Mouse (Mus musculus) brain, embryonic 14.5 days (tissue): ENCODE results near the gene Stmn3.

ENCODE experiments used
- CTCF ChIP-seq: fragments of 200-500 bp; IDR thresholded peaks from 2 replicates; pipeline ENCODE4 v1.5.1; 2012; ENCODE audit warnings: inconsistent platforms, mild to moderate bottlenecking, moderate library complexity, borderline replicate concordance; ENCODE audit not compliant: insufficient read depth, insufficient read length; ENCODE audit errors: extremely low read depth
- POLR2A ChIP-seq: fragments of 200-500 bp; IDR thresholded peaks from 2 replicates; pipeline ENCODE4 v1.6.1; 2012; ENCODE audit warnings: mild to moderate bottlenecking, inconsistent platforms, borderline replicate concordance; ENCODE audit not compliant: poor library complexity, insufficient read depth, insufficient read length, severe bottlenecking; ENCODE audit errors: extremely low read depth

GRCm38 (mm10) chr2:181320103-181320499, 5.8 kb upstream of the Stmn3 start:
- TF ChIP-seq POLR2A = no peak
- no peak for TF ChIP-seq CTCF
